Mouse (Mus musculus) MEL (cell line): ENCODE results near the gene Gm3448. TPM values are rescaled to one million over a fixed set of nuclear protein-coding genes. Genes with fewer than 3 reads are reported as not detected.
"Not testable (repeated sequence)": the region's sequence is repeated elsewhere in the genome, so short reads cannot be mapped to it uniquely, and the experiment has no call there.

ENCODE experiments used
- DNase-seq: peaks from one replicate; pipeline ENCODE4 v3.0.0; 2011; ENCODE audit warnings: low read depth, low spot score
- H3K27ac ChIP-seq: 2 replicates; pipeline ENCODE4 v1.5.1; 2012; ENCODE audit warnings: low read depth, mild to moderate bottlenecking, control low read depth, low read length, moderate library complexity; ENCODE audit not compliant: control insufficient read depth
- H3K27me3 ChIP-seq, 2 experiments: fragments of 150-350 bp in 1 of 2; sonication (generic) in 1 of 2; 2 replicates each; pipeline ENCODE4 v1.6.1; 2012; ENCODE audit warnings: low read length in 2 of 2, mild to moderate bottlenecking in 2 of 2, improper control_type of control experiment in 1 of 2, moderate library complexity in 1 of 2; ENCODE audit not compliant: insufficient read depth in 2 of 2, control insufficient read depth in 1 of 2
- H3K36me3 ChIP-seq, 2 experiments: 2 replicates each; pipeline ENCODE4 v1.6.1; 2012 to 2014; ENCODE audit warnings: low read length in 2 of 2, improper control_type of control experiment in 1 of 2, inconsistent platforms in 1 of 2, mild to moderate bottlenecking in 1 of 2; ENCODE audit not compliant: insufficient read depth in 2 of 2, control insufficient read depth in 1 of 2
- H3K4me1 ChIP-seq, 2 experiments: fragments of 150-350 bp in 1 of 2; sonication (generic) in 1 of 2; 2 replicates each; pipeline ENCODE4 v1.6.1; 2012; ENCODE audit warnings: low read length in 2 of 2, improper control_type of control experiment in 1 of 2, mild to moderate bottlenecking in 1 of 2; ENCODE audit not compliant: insufficient read depth in 2 of 2, control insufficient read depth in 1 of 2
- H3K4me3 ChIP-seq, 2 experiments: fragments of 150-350 bp in 1 of 2; sonication (generic) in 1 of 2; 2 replicates each; pipeline ENCODE4 v1.5.1; 2012; ENCODE audit warnings: low read depth in 2 of 2, low read length in 2 of 2, mild to moderate bottlenecking in 2 of 2, moderate library complexity in 2 of 2, control low read depth in 1 of 2, improper control_type of control experiment in 1 of 2; ENCODE audit not compliant: control insufficient read depth in 1 of 2, insufficient read depth in 1 of 2
- H3K79me2 ChIP-seq: 2 replicates; pipeline ENCODE4 v1.6.1; 2012; ENCODE audit warnings: mild to moderate bottlenecking, low read length, moderate library complexity; ENCODE audit not compliant: control insufficient read depth, poor library complexity, insufficient read depth
- H3K9ac ChIP-seq: 2 replicates; pipeline ENCODE4 v1.6.1; 2012; ENCODE audit warnings: low read depth, mild to moderate bottlenecking, control low read depth, low read length, moderate library complexity; ENCODE audit not compliant: control insufficient read depth, poor library complexity, severe bottlenecking
- H3K9me3 ChIP-seq: fragments of 150-350 bp; sonication (generic); replicated peaks from 2 replicates; pipeline ENCODE4 v1.6.1; 2012; ENCODE audit warnings: mild to moderate bottlenecking, low read length, improper control_type of control experiment, moderate library complexity; ENCODE audit not compliant: insufficient read depth
- polyA plus RNA-seq, 2 experiments: library from polyadenylated mRNA; stranded (reverse) in 1 of 2; unstranded in 1 of 2; fragments of >175 nt in 1 of 2; fragments of >200 nt in 1 of 2; gene quantifications; 2 replicates each; pipeline versions ENCODE4 v1.2.1 to v1.2.4; 2012; ENCODE audit warnings: low replicate concordance in 2 of 2, low read depth in 1 of 2; ENCODE audit not compliant: insufficient read length in 2 of 2, insufficient read depth in 1 of 2, missing spikeins in 1 of 2
- total RNA-seq: library from RNA; depleted of rRNA; stranded (reverse); fragments of 300-350 nt; gene quantifications from 2 replicates; pipeline ENCODE4 v1.2.3, GENCODE M21; 2012

Gm3448 gene
- total and polyA plus RNA-seq, 3 experiments, result 1.8 to 8.1 TPM; not detected in 1

DNA sequence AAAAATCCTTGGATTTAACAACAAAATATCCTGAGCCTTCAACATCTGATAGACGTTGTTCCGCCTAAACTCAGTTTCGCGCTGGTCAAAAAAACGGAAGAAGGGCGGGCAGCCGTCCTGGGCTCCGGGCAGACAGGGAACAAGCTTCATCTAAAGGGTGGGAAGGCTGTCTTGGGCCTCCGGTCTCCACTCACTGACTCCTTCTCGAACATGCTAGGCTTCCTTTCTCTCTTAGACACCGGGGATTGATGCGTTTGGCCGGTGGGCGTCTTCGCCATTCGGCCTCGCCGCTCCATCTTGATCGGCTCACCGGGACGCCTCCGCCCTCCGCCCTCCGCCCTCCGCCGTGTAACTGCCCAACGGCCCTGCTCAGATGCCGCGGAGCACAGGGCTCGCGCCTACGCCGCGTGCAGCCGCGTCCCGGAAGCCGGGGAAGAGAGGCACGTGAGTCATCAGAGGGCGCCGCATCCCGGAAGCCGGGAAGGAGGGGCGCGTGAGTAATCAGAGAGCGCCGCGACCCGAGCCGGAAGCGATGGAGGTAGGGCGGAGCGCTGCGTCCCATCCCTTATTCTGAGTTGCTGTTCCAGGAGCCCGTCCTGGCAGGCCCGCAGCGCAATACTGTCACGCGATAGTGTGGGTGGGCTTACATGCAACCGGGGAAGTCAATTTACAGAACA is 62.8 kb downstream of the Gm3448 start, which contains the start of the genes 9030025P20Rik and Gm3417:
TSS of gene 9030025P20Rik (plus strand) at position 107 of the 677 bp plus-strand sequence.
TSS of gene Gm3417 (minus strand) at position 429 of the 677 bp plus-strand sequence.
- not testable (repeated sequence) for H3K4me1 ChIP-seq, H3K27me3 ChIP-seq, H3K79me2 ChIP-seq, H3K9me3 ChIP-seq, DNase-seq, H3K36me3 ChIP-seq
- peak within 1 kb of the TSS; percentile 67 for H3K9ac ChIP-seq
- peak within 1 kb of the TSS; percentile 72 for H3K27ac ChIP-seq
- peak within 1 kb of the TSS; percentile 44 to 87; a peak in 3 of 4 replicates for H3K4me3 ChIP-seq

DNA sequence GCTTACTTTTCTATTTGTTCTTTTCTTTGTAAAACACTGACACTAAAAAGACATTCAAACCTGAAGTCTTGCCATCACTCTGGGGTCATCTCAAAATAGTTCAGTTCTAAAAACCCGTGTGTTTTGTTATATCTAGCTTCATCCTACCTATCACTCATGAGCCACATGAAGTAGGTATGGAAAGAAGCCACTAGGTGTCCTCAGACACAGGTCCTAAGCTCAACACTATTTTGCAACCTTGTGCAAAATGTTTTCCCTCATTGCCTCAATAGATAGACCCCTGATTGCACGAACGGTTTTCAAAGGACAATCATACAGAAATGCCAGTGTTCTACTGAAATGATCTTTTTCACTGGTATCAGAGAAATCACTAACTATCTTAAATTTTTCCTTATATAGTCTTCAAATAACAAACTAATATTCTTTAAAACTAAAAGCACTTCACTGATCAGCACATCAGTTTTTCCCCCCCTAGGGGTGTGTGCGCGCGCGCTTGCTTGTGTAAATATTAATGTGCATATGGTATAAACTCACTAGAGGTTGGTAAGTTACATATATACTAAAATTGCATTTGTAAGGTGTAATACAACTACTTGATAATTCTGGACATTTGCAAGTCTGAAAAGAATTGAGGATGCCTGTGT is 63.5 kb downstream of the Gm3448 start:
- DNase-seq, H3K79me2 ChIP-seq, H3K4me1 ChIP-seq, H3K27me3 ChIP-seq, H3K9me3 ChIP-seq, H3K36me3 ChIP-seq: not testable (repeated sequence)
- Histone ChIP-seq H3K27ac (peak overlapping the region; percentile 72), H3K4me3 (peak overlapping the region; percentile 44 to 87; a peak in 3 of 4 replicates), H3K9ac (peak overlapping the region; percentile 67)

DNA sequence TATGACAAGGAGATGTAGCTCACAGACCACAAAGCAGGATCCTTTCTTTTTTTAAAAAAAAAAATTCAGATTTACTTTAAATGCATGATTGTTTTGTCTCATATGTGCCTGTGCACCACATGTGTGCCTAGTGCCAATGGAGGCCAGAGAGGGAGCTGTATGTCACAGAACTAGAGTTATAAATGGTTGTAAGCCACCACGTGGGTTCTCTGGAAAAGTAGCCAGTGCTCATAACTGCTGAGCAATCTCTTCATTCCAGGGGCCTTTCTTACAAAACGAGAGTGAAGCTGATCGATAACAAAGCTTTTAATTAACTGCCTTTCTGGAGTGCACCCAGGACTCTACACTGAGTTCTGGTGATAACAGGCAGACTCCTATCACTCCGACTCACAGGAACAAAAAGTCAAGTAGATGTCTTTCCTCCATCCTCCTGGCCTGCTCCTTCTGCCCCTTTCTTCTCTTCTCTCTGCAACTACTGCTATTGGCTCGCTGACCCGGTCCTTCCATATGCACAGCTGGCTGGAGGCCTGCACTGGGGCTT is 72.9 kb downstream of the Gm3448 start:
- not testable (repeated sequence) for H3K79me2 ChIP-seq, H3K9ac ChIP-seq, DNase-seq, H3K9me3 ChIP-seq, H3K36me3 ChIP-seq, H3K4me3 ChIP-seq, H3K4me1 ChIP-seq, H3K27ac ChIP-seq, H3K27me3 ChIP-seq

DNA sequence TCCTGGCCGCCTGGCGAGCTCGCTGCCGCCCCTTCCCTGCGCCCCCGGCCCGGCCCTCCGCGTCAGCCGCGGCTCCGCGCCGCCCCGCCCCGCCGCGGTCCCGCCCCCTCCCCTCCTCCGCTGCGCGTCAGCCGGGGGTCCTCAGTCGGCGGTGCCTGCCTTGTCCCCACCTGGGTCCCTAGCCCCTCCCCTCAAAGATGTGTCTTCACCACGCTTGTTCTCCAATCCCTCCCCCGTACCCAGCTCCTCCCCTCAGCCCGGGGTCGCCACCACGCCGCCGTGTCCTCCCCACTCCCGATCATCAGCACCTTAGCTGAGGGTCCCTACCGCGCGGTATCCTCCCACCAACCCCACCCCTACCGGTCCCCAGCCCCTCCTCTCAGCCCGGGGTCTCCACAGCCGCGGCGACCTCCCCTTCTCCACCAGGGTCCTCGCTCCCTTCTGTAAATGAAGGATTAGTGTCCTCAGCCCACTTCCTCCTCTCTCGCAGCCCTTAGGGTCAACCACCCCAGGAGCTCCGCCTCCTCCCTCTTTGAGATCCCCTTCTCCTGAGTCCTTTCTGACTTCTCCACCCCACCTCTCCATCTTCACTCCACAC is 79.7 kb downstream of the Gm3448 start:
- DNase-seq, H3K9me3 ChIP-seq, H3K27ac ChIP-seq, H3K9ac ChIP-seq, H3K27me3 ChIP-seq, H3K4me3 ChIP-seq: not testable (repeated sequence)
- Histone ChIP-seq H3K79me2 (peaks cover 31% of the 10 kb centered on the region), H3K36me3 (peaks cover 16 to 24% of the 10 kb centered on the region in 2 experiments), H3K4me1 (peaks cover 9 to 16% of the 10 kb centered on the region in 2 experiments)
